Mouse (Mus musculus): Measurements from ENCODE around the gene Zdhhc15.
"Not testable (repeated sequence)": the region's sequence is repeated elsewhere in the genome, so short reads cannot be mapped to it uniquely, and the experiment has no call there.

- TF ChIP-seq CTCF (IDR thresholded peaks at IDR 0.05; ENCODE audit: control insufficient read depth, insufficient read depth, insufficient replicate concordance, low read depth, low read length); POLR2A (IDR thresholded peaks at IDR 0.05; ENCODE audit: control insufficient read depth, low read depth, low read length): not testable (repeated sequence)
Observed at GRCm38 (mm10) chrX:104603738-104604430, 67.0 kb downstream of the Zdhhc15 start.

All from testis, adult 2 months (tissue).